Mouse (Mus musculus): ENCODE data around the gene Lyrm4.

Lyrm4 gene

GRCm38 (mm10) chr13:36117143-36118014 lies at the start of gene Lyrm4, which contains the start of gene Fars2:
TSS of gene Lyrm4 (minus strand) at chr13:36117526.
TSS of gene Fars2 (plus strand) at chr13:36117412.
- ChIA-PET POLR2A (interaction anchor here (0.6 to 12.3 kb wide), 39 partner anchors 9 to 1987 kb away, joined by 3 to 161 read pairs (median 4); partner anchors contain the start of gene Tubb2b (in 1 of the 4)), CTCF (no interaction called here)

GRCm38 (mm10) chr13:36163898-36164297 lies 46.6 kb upstream of the Lyrm4 start:
- ChIA-PET POLR2A (interaction anchor here in 2 of 4 experiments (0.6 to 1.5 kb wide), 4 partner anchors 7 to 27 kb away, joined by 3 to 7 read pairs (median 4); no protein-coding TSS in a partner anchor), CTCF (no interaction called here)

- ChIA-PET POLR2A (interaction anchor here in 2 of 4 experiments (0.6 to 1.5 kb wide), 4 partner anchors 8 to 26 kb away, joined by 3 to 7 read pairs (median 4); no protein-coding TSS in a partner anchor), CTCF (no interaction called here)
Observed at GRCm38 (mm10) chr13:36163411-36163810, 46.1 kb upstream of the Lyrm4 start.

- CTCF ChIA-PET, result no interaction called here
Observed at GRCm38 (mm10) chr13:36156340-36156931, 39.1 kb upstream of the Lyrm4 start.

GRCm38 (mm10) chr13:36152728-36153498 lies 35.6 kb upstream of the Lyrm4 start:
- ChIA-PET POLR2A (interaction anchor here in 1 of 4 experiments (1.6 to 1.8 kb wide), 2 partner anchors 13 to 26 kb away, joined by 4 to 5 read pairs; no protein-coding TSS in a partner anchor), CTCF (interaction anchor here in 1 of 4 experiments (0.5 kb wide), 1 partner anchor 1359 kb away, joined by 4 read pairs; no protein-coding TSS in a partner anchor)

More at GRCm38 (mm10) chr13:36156340-36156931, 39.1 kb upstream of the Lyrm4 start:
- POLR2A ChIA-PET, result interaction anchor here in 2 of 4 experiments (0.6 to 2.0 kb wide), 8 partner anchors 8 to 473 kb away, joined by 3 to 7 read pairs (median 3); partner anchors contain the start of genes Fars2 (in 1 of the 2) and Lyrm4 (in 1 of the 2)

- POLR2A ChIA-PET, result interaction anchor here in 2 of 4 experiments (0.9 to 1.7 kb wide), 3 partner anchors 8 to 19 kb away, joined by 3 to 5 read pairs (median 4); no protein-coding TSS in a partner anchor
- CTCF ChIA-PET, result no interaction called here
Observed at GRCm38 (mm10) chr13:36150272-36150671, 32.9 kb upstream of the Lyrm4 start.

GRCm38 (mm10) chr13:36149175-36149939 lies 32.0 kb upstream of the Lyrm4 start:
- ChIA-PET CTCF (interaction anchor here in 1 of 4 experiments (1.2 kb wide), 1 partner anchor 130 kb away, joined by 3 read pairs; no protein-coding TSS in a partner anchor), POLR2A (interaction anchor here in 2 of 4 experiments (0.6 to 3.5 kb wide), 17 partner anchors 8 to 71 kb away, joined by 3 to 16 read pairs (median 4); partner anchors contain the start of genes Fars2 (in 1 of the 2) and Lyrm4 (in 1 of the 2))

GRCm38 (mm10) chr13:36145601-36146000 lies 28.3 kb upstream of the Lyrm4 start:
- ChIA-PET POLR2A (interaction anchor here in 2 of 4 experiments (1.3 to 3.2 kb wide), 2 partner anchors 8 to 13 kb away, joined by 3 to 15 read pairs; no protein-coding TSS in a partner anchor), CTCF (no interaction called here)

GRCm38 (mm10) chr13:36140247-36141016 lies 23.1 kb upstream of the Lyrm4 start:
- POLR2A ChIA-PET, result interaction anchor here in 2 of 4 experiments (0.7 to 3.6 kb wide), 9 partner anchors 9 to 182 kb away, joined by 3 to 15 read pairs (median 5); partner anchors contain the start of genes Fars2 (in 1 of the 2) and Lyrm4 (in 1 of the 2)
- CTCF ChIA-PET, result interaction anchor here in 1 of 4 experiments (0.7 kb wide), 1 partner anchor 369 kb away, joined by 7 read pairs; no protein-coding TSS in a partner anchor

- ChIA-PET CTCF (no interaction called here), POLR2A (interaction anchor here in 2 of 4 experiments (1.1 to 3.6 kb wide), 7 partner anchors 10 to 25 kb away, joined by 3 to 15 read pairs (median 5); partner anchors contain the start of genes Fars2 (in 1 of the 2) and Lyrm4 (in 1 of the 2))
Observed at GRCm38 (mm10) chr13:36139703-36140102, 22.4 kb upstream of the Lyrm4 start.

GRCm38 (mm10) chr13:36131992-36132649 lies 14.8 kb upstream of the Lyrm4 start:
- CTCF ChIA-PET, result no interaction called here
- POLR2A ChIA-PET, result interaction anchor here in 2 of 4 experiments (0.6 to 11.5 kb wide), 10 partner anchors 11 to 392 kb away, joined by 4 to 161 read pairs (median 6); partner anchors contain the start of genes Fars2 (in 2 of the 2) and Lyrm4 (in 2 of the 2)

GRCm38 (mm10) chr13:36131401-36131800 lies 14.1 kb upstream of the Lyrm4 start:
- ChIA-PET POLR2A (interaction anchor here in 2 of 4 experiments (0.7 to 11.5 kb wide), 15 partner anchors 10 to 392 kb away, joined by 3 to 161 read pairs (median 4); partner anchors contain the start of genes Fars2 (in 2 of the 2) and Lyrm4 (in 2 of the 2)), CTCF (no interaction called here)

GRCm38 (mm10) chr13:36129360-36130054 lies 12.2 kb upstream of the Lyrm4 start:
- CTCF ChIA-PET, result no interaction called here

GRCm38 (mm10) chr13:36120606-36121005 lies 3.3 kb upstream of the Lyrm4 start:
- ChIA-PET CTCF (interaction anchor here in 1 of 4 experiments (0.6 kb wide), 1 partner anchor 74 kb away, joined by 3 read pairs; no protein-coding TSS in a partner anchor), POLR2A (interaction anchor here in 2 of 4 experiments (0.9 to 12.3 kb wide), 5 partner anchors 9 to 26 kb away, joined by 3 to 161 read pairs (median 4); no protein-coding TSS in a partner anchor)

More at GRCm38 (mm10) chr13:36129360-36130054, 12.2 kb upstream of the Lyrm4 start:
- POLR2A ChIA-PET, result interaction anchor here in 2 of 4 experiments (1.0 to 11.5 kb wide), 7 partner anchors 9 to 116 kb away, joined by 3 to 161 read pairs (median 7); partner anchors contain the start of genes Fars2 (in 2 of the 2) and Lyrm4 (in 2 of the 2)

- CTCF ChIA-PET, result interaction anchor here in 2 of 4 experiments (0.6 to 0.7 kb wide), 3 partner anchors 18 to 222 kb away, joined by 3 read pairs; no protein-coding TSS in a partner anchor
- POLR2A ChIA-PET, result interaction anchor here in 2 of 4 experiments (0.7 to 12.3 kb wide), 8 partner anchors 10 to 163 kb away, joined by 3 to 161 read pairs (median 3); no protein-coding TSS in a partner anchor
Observed at GRCm38 (mm10) chr13:36119684-36120083, 2.4 kb upstream of the Lyrm4 start.

Measured in embryonic stem cell, embryonic (primary cell).